Mouse (Mus musculus): Measurements from ENCODE around the gene H2-Ob. TPM values are rescaled to one million over a fixed set of nuclear protein-coding genes. Genes with fewer than 3 reads are reported as not detected.

The H2-Ob gene
- polyA plus RNA-seq (2015; fragmentation: Nextera tagmentation; extraction: Ambion mirVana) = 0.44 and 0.54 TPM in 2 replicates

DNA sequence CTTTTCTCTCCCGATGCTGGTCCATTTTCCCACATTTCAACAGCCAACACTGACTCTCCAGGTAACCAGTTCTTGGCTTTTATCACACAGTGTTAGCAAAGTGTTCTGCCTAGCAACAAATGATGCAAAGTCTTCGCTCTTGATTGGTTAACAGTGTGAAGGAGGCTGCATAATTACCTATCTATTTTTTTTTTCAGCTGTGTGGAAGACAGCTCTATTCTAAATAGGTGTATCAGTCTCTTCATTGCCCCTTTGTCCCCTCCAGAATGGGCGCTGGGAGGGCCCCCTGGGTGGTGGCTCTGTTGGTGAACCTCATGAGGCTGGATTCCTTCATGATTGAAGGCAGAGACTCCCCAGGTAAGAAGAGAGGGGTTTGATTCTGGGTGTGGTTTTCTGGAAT lies at the start of gene H2-Ob:
Gene H2-Ob, plus strand, starts transcription at position 198 of the 400 bp plus-strand sequence.
- ATAC-seq (ENCODE audit: low read depth) = no peak
- Histone ChIP-seq H3K9ac (ENCODE audit: low read depth, low read length) (no peak within 1 kb of the TSS), H3K4me3 (ENCODE audit: low read depth, low read length) (no peak within 1 kb of the TSS), H3K27me3 (ENCODE audit: control insufficient read depth, insufficient read depth, low read depth, low read length) (no peaks in the 10 kb centered on the region), H3K4me1 (ENCODE audit: control insufficient read depth, low read depth, low read length) (no peaks in the 10 kb centered on the region), H3K4me2 (ENCODE audit: low read depth, low read length) (no peak within 1 kb of the TSS), H3K36me3 (ENCODE audit: control insufficient read depth, insufficient read depth) (no peaks in the 10 kb centered on the region), H3K27ac (ENCODE audit: low read length) (peak within 1 kb of the TSS; percentile 53; the same call in 1 of the 2 replicates), H3K9me3 (replicated peaks; ENCODE audit: control insufficient read depth, low read length) (no peaks in the 10 kb centered on the region)
- 44% methylated on average over 3 of the region's 3 CpGs for WGBS (ENCODE audit: insufficient replicate concordance)

GRCm38 (mm10) chr17:34188986-34189385 lies 49.7 kb upstream of the H2-Ob start:
- Histone ChIP-seq H3K36me3 (ENCODE audit: control insufficient read depth, insufficient read depth) (no peaks in the 10 kb centered on the region), H3K9ac (ENCODE audit: low read depth, low read length) (no peak overlapping the region), H3K4me1 (ENCODE audit: control insufficient read depth, low read depth, low read length) (peaks cover 16% of the 10 kb centered on the region), H3K9me3 (replicated peaks; ENCODE audit: control insufficient read depth, low read length) (no peaks in the 10 kb centered on the region), H3K4me2 (ENCODE audit: low read depth, low read length) (no peak overlapping the region), H3K27me3 (ENCODE audit: control insufficient read depth, insufficient read depth, low read depth, low read length) (peaks cover 8% of the 10 kb centered on the region), H3K4me3 (ENCODE audit: low read depth, low read length) (no peak overlapping the region), H3K27ac (ENCODE audit: low read length) (no peak overlapping the region)
- no peak for ATAC-seq (ENCODE audit: low read depth)
- 66% methylated on average over 6 of the region's 6 CpGs for WGBS (ENCODE audit: insufficient replicate concordance)

DNA sequence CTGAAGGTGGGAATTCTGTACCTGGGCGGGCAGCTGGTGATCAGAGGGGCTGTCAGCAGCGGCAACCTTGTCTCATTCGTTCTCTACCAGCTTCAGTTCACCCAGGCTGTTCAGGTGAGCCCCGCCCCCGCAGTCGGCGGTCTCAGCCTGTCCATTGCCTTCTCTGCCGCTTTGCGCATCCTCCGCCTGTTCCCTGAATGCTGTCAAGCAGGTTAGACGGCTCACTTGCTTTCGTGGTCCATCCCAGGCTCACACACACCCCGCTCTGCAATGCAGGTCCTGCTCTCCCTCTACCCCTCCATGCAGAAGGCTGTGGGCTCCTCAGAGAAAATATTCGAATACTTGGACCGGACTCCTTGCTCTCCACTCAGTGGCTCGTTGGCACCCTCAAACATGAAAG lies 45.9 kb upstream of the H2-Ob start:
- Histone ChIP-seq H3K27me3 (ENCODE audit: control insufficient read depth, insufficient read depth, low read depth, low read length) (peaks cover 19% of the 10 kb centered on the region), H3K9ac (ENCODE audit: low read depth, low read length) (no peak overlapping the region), H3K27ac (ENCODE audit: low read length) (no peak overlapping the region), H3K36me3 (ENCODE audit: control insufficient read depth, insufficient read depth) (no peaks in the 10 kb centered on the region), H3K9me3 (replicated peaks; ENCODE audit: control insufficient read depth, low read length) (no peaks in the 10 kb centered on the region), H3K4me1 (ENCODE audit: control insufficient read depth, low read depth, low read length) (peaks cover 17% of the 10 kb centered on the region), H3K4me3 (ENCODE audit: low read depth, low read length) (no peak overlapping the region), H3K4me2 (ENCODE audit: low read depth, low read length) (no peak overlapping the region)
- no peak for ATAC-seq (ENCODE audit: low read depth)
- WGBS (ENCODE audit: insufficient replicate concordance) = 51% methylated on average over 16 of the region's 16 CpGs

DNA sequence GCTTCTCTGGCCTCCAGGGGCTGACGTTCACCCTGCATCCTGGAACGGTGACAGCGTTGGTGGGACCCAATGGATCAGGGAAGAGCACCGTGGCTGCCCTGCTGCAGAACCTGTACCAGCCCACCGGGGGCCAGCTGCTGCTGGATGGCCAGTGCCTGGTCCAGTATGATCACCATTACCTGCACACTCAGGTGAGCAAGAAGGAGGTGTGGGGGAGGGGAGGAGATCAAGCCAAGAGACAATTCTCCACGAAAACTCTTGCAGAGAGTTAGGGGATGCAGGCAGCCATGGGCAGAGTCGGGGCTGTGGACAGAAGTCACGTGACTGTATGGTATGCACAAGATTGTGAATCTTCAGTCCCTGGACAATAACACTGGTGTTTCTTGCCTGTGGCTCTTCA lies 45.2 kb upstream of the H2-Ob start:
- H3K9ac ChIP-seq (ENCODE audit: low read depth, low read length) = no peak overlapping the region
- H3K27ac ChIP-seq (ENCODE audit: low read length) = no peak overlapping the region
- no peak overlapping the region for H3K4me2 ChIP-seq (ENCODE audit: low read depth, low read length)
- no peaks in the 10 kb centered on the region for H3K36me3 ChIP-seq (ENCODE audit: control insufficient read depth, insufficient read depth)
- ATAC-seq (ENCODE audit: low read depth) = no peak
- WGBS (ENCODE audit: insufficient replicate concordance) = 58% methylated on average over 8 of the region's 8 CpGs
- peaks cover 24% of the 10 kb centered on the region for H3K27me3 ChIP-seq (ENCODE audit: control insufficient read depth, insufficient read depth, low read depth, low read length)
- H3K9me3 ChIP-seq (replicated peaks; ENCODE audit: control insufficient read depth, low read length) = no peaks in the 10 kb centered on the region
- H3K4me1 ChIP-seq (ENCODE audit: control insufficient read depth, low read depth, low read length) = peaks cover 12% of the 10 kb centered on the region
- H3K4me3 ChIP-seq (ENCODE audit: low read depth, low read length) = no peak overlapping the region

GRCm38 (mm10) chr17:34194723-34195122 lies 44.0 kb upstream of the H2-Ob start:
- no peak for ATAC-seq (ENCODE audit: low read depth)
- no peak overlapping the region for H3K4me2 ChIP-seq (ENCODE audit: low read depth, low read length)
- peaks cover 24% of the 10 kb centered on the region for H3K27me3 ChIP-seq (ENCODE audit: control insufficient read depth, insufficient read depth, low read depth, low read length)
- no peak overlapping the region for H3K4me3 ChIP-seq (ENCODE audit: low read depth, low read length)
- no peaks in the 10 kb centered on the region for H3K9me3 ChIP-seq (replicated peaks; ENCODE audit: control insufficient read depth, low read length)
- no peak overlapping the region for H3K9ac ChIP-seq (ENCODE audit: low read depth, low read length)
- peaks cover 12% of the 10 kb centered on the region for H3K4me1 ChIP-seq (ENCODE audit: control insufficient read depth, low read depth, low read length)
- no peaks in the 10 kb centered on the region for H3K36me3 ChIP-seq (ENCODE audit: control insufficient read depth, insufficient read depth)
- WGBS (ENCODE audit: insufficient replicate concordance) = 72% methylated on average over 4 of the region's 4 CpGs
- H3K27ac ChIP-seq (ENCODE audit: low read length) = no peak overlapping the region

- Histone ChIP-seq H3K4me2 (ENCODE audit: low read depth, low read length) (no peak overlapping the region), H3K9ac (ENCODE audit: low read depth, low read length) (no peak overlapping the region), H3K27ac (ENCODE audit: low read length) (no peak overlapping the region), H3K4me1 (ENCODE audit: control insufficient read depth, low read depth, low read length) (peaks cover 12% of the 10 kb centered on the region), H3K27me3 (ENCODE audit: control insufficient read depth, insufficient read depth, low read depth, low read length) (peaks cover 24% of the 10 kb centered on the region), H3K9me3 (replicated peaks; ENCODE audit: control insufficient read depth, low read length) (no peaks in the 10 kb centered on the region), H3K36me3 (ENCODE audit: control insufficient read depth, insufficient read depth) (no peaks in the 10 kb centered on the region), H3K4me3 (ENCODE audit: low read depth, low read length) (no peak overlapping the region)
- 13% methylated on average over 12 of the region's 12 CpGs for WGBS (ENCODE audit: insufficient replicate concordance)
- ATAC-seq (ENCODE audit: low read depth) = no peak; the same call in 1 of the 2 replicates
Measured at GRCm38 (mm10) chr17:34196491-34196890, 42.2 kb upstream of the H2-Ob start.

GRCm38 (mm10) chr17:34196941-34197894 lies 41.5 kb upstream of the H2-Ob start, which contains the start of gene Psmb8:
Psmb8 (plus strand) TSS chr17:34197721.
- peaks cover 24% of the 10 kb centered on the region for H3K27me3 ChIP-seq (ENCODE audit: control insufficient read depth, insufficient read depth, low read depth, low read length)
- WGBS (ENCODE audit: insufficient replicate concordance) = 6% methylated on average over 41 of the region's 41 CpGs

DNA sequence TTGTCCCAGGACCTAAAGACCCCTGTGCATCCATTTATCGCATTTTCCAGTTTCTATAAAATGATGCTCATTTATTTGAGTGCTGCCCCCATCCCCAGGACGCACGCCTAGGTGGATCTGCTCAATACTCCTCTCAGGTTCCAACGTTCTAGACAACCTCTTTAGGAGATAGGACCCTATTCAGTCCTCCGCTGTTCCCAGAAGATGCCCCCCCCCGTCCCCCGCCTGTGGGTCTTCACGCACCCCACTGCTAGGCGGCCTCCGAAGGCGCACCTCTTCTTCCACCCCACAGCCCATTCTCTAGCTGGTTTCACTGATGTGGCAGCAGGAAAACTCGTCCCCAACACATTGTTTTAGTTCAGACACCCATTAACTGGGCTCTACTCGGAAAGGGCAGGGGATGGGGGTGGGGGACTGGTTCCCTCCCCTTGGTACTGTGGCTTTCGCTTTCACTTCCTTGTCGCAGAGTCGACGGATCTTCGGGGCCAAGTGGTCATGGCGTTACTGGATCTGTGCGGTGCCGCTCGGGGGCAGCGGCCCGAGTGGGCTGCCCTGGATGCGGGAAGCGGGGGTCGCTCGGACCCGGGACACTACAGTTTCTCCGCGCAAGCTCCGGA lies 40.7 kb upstream of the H2-Ob start:
- 1% methylated on average over 32 of the region's 32 CpGs for WGBS (ENCODE audit: insufficient replicate concordance)
- H3K9ac ChIP-seq (ENCODE audit: low read depth, low read length) = peak overlapping the region; percentile 34
- peak overlapping the region; percentile 63 for H3K4me3 ChIP-seq (ENCODE audit: low read depth, low read length)
- no peaks in the 10 kb centered on the region for H3K9me3 ChIP-seq (replicated peaks; ENCODE audit: control insufficient read depth, low read length)
- H3K27ac ChIP-seq (ENCODE audit: low read length) = no peak overlapping the region
- H3K27me3 ChIP-seq (ENCODE audit: control insufficient read depth, insufficient read depth, low read depth, low read length) = peaks cover 24% of the 10 kb centered on the region
- peak; percentile 44 for ATAC-seq (ENCODE audit: low read depth)
- H3K36me3 ChIP-seq (ENCODE audit: control insufficient read depth, insufficient read depth) = no peaks in the 10 kb centered on the region
- peak overlapping the region; percentile 71 for H3K4me2 ChIP-seq (ENCODE audit: low read depth, low read length)
- H3K4me1 ChIP-seq (ENCODE audit: control insufficient read depth, low read depth, low read length) = peaks cover 12% of the 10 kb centered on the region

More at GRCm38 (mm10) chr17:34196941-34197894, 41.5 kb upstream of the H2-Ob start, which contains the start of gene Psmb8:
- Histone ChIP-seq H3K9ac (ENCODE audit: low read depth, low read length) (peak within 1 kb of the TSS; percentile 34), H3K4me3 (ENCODE audit: low read depth, low read length) (peak within 1 kb of the TSS; percentile 63), H3K9me3 (replicated peaks; ENCODE audit: control insufficient read depth, low read length) (no peaks in the 10 kb centered on the region), H3K36me3 (ENCODE audit: control insufficient read depth, insufficient read depth) (no peaks in the 10 kb centered on the region), H3K27ac (ENCODE audit: low read length) (no peak within 1 kb of the TSS), H3K4me2 (ENCODE audit: low read depth, low read length) (peak within 1 kb of the TSS; percentile 71), H3K4me1 (ENCODE audit: control insufficient read depth, low read depth, low read length) (peaks cover 12% of the 10 kb centered on the region)
- ATAC-seq (ENCODE audit: low read depth) = peak; percentile 62

DNA sequence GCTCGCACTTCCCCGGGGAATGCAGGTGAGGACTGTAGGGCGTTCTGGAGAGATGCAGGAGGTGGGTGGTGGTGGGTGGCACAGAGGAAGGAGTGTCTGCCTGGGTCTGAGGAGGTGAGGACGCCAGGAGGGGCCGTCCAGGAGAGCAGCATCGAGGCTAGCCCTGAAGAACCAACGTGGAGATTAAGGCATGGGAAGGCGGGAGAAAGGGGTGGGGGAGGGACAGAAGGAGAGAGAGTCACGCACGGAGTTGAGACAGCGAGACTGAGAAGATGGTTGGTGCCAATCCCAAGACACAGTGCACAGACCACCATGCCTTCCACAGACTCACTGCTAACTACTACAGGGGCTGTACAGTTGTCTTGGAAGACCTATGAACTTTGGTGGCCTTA lies 40.2 kb upstream of the H2-Ob start:
- ATAC-seq (ENCODE audit: low read depth) = no peak
- Histone ChIP-seq H3K9me3 (replicated peaks; ENCODE audit: control insufficient read depth, low read length) (no peaks in the 10 kb centered on the region), H3K9ac (ENCODE audit: low read depth, low read length) (peak overlapping the region; percentile 34), H3K27me3 (ENCODE audit: control insufficient read depth, insufficient read depth, low read depth, low read length) (peaks cover 24% of the 10 kb centered on the region), H3K36me3 (ENCODE audit: control insufficient read depth, insufficient read depth) (no peaks in the 10 kb centered on the region), H3K27ac (ENCODE audit: low read length) (no peak overlapping the region), H3K4me3 (ENCODE audit: low read depth, low read length) (peak overlapping the region; percentile 63), H3K4me1 (ENCODE audit: control insufficient read depth, low read depth, low read length) (peaks cover 12% of the 10 kb centered on the region), H3K4me2 (ENCODE audit: low read depth, low read length) (peak overlapping the region; percentile 71)
- WGBS (ENCODE audit: insufficient replicate concordance) = 4% methylated on average over 11 of the region's 11 CpGs
